Mouse (Mus musculus): ENCODE data around the gene Ugt1a9.

Gene Ugt1a9

DNA sequence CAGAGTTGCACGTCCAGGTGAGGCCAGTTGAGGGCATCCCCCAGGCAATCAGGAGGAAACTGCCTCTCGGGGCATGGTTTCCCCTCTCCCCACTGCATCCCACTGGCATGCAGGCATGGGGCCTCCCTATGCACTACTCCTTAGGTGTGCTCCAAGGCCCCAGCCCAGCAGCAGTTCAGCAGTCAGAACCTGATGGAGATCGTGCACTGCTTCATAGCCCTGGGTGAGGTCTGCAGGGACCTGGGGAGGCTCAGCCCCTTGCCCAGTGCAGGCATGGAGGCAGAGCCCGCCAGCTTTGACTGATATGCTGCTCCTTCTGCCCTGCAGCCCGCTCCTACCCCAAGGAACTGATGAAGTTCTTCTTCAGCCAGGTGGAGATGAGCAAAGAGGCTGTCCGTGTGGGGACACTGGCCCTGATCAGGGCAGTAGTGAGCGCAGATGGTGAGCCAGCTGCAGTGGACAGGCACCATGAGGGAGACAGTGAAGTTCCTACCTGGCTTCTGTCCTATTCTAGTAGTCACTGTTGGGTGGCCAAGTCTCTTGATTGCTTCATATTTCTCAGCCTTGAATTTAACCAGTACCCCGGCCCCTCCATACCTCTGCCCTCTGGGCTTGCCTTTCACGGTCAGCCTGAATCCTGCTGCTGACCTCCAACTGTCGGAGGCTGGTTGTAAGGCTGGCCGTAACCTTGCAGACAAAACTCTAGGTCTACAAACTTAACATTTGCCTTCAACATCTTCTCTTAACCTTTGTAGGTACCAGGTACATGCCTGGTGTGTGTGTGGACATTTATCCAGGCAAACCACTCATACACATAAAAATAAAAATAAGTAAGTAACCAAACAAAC is 164.7 kb downstream of the Ugt1a9 start:
- no peak for DNase-seq (ENCODE audit: low read depth, low spot score)

DNA sequence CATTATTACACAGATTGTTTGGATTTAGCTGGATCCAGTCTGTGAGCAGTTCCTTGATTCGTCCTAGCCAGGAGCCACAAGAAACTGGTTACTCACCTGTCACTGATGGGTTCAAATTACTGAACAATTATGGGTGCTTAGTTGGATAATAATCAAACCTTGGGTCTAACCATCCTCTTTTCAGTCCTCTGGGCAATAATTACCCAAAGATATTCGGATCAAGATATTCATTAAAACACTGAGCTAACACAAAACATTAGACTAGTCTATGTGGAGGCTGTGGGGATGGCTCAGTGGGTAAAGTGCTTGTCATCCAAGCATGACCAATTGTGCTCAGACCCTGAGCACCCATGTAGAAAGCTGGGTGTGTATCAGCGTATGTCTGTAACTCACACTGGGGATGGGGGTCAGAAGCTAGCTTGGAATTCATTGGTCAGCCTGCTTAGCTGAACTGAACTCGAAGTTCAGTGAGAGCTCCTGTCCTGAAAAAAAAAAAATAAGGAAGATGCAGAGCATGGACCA is 165.4 kb downstream of the Ugt1a9 start:
- DNase-seq (ENCODE audit: low read depth, low spot score) = no peak

DNA sequence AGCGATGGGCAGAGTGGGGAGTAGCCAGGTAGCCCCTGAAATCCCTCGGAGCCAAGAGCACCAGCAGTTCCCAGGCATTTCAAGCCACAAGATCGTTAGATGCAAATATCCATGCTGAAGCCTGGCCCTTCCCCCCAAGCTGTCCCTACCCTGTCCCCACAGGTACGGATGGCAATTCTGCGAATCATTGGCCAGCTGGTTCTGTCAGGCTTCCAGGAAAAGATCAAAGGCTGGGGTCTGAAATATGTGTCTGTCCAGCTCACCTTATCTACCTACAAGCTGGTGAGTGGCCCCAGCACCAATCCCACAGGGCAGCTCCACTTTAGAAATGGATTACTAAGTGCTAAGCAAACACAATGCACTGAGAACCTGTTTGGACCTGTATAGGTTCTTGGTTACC is 166.7 kb downstream of the Ugt1a9 start:
- DNase-seq (ENCODE audit: low read depth, low spot score) = no peak

DNA sequence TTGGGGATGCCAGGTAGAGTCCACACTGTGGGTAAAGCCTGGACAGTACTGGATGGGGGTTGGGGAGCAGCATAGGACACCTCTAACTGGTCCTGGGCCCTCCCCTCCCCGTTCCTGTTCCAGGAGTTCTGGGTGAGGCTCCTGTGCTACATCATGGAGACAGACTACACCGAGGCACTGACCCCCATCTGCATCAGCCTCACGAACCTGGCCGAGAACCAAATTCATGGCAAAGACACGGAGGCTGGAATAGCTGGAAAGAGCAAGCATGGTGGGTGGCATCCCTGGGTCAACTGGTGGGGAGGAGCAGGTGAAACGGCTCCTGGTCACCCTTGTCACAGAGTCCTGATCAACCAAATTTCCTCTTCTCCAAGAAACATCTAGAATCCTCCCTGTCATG is 168.2 kb downstream of the Ugt1a9 start:
- no peak for DNase-seq (ENCODE audit: low read depth, low spot score)

DNA sequence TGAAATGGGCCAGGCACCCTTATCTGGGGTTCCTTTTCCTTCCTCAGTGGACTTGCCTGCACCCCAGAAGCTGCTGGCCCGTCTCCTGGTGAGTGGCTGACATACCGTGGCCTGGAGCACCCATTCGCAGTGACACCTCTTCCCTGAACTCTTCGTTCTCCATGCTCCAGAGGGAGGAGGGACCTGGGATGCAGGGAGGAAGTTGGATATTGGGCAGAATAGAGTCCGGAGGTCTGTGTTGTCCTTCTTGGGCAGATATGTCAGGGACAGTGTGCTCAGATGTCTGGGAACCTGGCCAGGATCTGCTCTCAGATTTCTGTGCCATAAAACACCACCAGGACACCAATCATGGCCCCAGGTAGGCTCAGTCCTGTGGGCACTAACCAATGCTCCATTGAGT is 169.5 kb downstream of the Ugt1a9 start:
- no peak for DNase-seq (ENCODE audit: low read depth, low spot score)

DNA sequence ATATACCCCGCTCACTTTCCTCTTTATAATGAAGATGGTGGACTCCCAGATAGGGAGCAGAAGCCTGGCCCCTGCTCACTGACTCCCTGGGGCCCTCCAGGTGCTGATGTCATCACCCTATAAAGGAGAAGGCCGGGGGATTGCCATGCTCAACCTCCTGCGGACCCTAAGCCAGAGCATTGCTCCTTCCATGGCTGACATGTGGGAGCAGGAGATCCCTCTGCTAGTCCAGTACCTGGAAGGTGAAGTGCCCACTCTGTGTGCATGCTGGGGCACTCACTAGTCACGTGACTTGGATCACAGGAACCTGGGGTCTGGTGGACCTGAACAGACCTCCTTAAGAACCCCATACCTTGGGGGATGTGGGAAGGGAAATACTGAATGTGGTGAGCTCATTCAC is 170.0 kb downstream of the Ugt1a9 start:
- DNase-seq (ENCODE audit: low read depth, low spot score) = no peak

DNA sequence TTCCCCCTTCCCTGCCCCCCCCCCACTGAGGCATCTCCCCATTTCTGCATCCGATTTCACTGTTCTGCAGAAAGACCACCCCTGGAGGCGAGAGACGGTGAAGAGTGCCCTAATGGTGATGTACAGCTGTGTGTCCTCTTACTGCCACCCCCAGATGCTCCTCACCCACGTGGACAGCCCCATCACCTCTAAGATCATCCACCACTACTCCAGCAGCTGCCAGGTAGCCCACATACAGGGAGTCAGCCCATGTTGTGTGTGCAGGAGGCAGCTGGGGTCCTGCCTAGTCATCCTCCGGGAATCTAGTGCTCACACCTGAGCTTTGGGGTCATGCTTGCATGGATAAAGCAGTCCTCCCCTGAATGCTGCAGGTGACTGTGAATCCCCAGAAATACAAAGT is 173.3 kb downstream of the Ugt1a9 start:
- DNase-seq (ENCODE audit: low read depth, low spot score) = no peak

DNA sequence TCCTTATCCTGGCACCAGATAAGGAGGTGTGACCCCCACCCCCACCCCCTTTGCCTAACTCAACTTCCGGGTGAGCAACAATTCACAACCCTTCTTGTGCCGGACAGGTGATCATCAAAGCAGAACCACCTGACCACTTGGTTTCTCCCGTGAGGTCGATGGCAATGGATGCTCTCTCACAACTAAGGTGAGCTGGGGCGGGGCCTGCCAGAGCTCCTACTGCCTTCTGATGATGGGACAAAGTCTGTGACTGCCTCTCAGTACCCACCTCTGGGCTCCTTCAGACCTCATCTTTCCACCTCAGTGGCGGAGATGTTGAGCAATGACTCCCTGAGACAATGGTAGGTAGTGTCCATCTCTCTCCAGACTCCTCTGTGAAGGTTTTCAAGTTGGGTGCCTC is 175.3 kb downstream of the Ugt1a9 start:
- DNase-seq (ENCODE audit: low read depth, low spot score) = no peak

DNA sequence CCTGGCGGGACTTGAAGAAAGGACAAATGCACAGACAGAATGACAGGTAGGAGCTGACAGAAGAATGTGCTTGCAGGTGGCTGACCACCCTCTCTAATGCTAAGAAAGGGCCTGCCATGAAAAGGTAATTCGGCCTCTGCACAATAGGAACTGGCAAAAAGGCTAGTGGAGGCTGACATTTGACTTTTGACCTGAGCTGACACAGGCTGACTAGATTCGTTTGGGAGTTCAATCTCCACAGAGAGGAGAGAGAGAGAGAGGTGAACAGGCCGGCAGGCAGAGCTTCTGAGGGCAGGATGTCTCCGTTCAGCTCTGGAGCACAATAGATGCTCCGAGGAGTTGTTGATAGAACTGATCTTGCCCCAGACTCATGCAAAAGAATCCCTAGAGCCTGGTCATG is 175.8 kb downstream of the Ugt1a9 start:
- no peak for DNase-seq (ENCODE audit: low read depth, low spot score)

DNA sequence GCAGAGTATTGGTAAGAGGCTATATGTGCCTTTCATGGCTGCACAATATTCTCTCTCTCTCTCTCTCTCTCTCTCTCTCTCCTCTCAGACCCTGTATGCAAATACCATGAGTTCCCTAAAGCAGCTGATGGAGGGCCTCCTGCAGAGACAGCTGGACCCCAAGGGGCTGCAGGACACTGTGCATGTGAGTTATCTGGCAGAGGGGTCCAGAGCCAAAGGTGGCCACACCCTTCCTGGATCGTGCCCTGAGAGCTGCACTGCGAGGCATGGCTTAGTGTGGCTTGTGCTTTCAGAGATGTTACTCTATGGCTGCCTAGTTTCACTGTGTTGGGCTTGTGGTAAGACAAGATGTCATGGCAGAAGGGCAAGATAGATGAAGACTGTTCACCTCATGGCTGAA is 177.1 kb downstream of the Ugt1a9 start:
- no peak for DNase-seq (ENCODE audit: low read depth, low spot score)

DNA sequence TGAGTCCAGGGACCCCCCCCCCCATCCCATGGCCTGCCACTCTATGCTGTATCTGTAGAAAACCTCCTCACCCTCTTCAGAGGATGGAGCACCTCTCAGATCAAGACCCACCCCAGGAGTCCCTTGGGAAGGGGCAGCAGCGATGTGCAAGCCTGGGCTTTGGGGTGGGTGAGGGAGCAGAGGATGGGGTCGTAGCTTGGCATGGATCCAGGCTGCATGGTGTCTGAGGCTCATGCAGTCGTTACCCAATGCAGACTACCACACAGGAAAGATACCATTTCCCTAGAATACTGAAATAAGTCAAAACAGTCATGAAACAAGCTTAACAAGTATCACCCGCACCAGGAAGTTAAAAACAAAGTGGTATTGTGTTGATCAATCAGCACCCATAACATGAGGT is 178.1 kb downstream of the Ugt1a9 start:
- DNase-seq (ENCODE audit: low read depth, low spot score) = no peak

DNA sequence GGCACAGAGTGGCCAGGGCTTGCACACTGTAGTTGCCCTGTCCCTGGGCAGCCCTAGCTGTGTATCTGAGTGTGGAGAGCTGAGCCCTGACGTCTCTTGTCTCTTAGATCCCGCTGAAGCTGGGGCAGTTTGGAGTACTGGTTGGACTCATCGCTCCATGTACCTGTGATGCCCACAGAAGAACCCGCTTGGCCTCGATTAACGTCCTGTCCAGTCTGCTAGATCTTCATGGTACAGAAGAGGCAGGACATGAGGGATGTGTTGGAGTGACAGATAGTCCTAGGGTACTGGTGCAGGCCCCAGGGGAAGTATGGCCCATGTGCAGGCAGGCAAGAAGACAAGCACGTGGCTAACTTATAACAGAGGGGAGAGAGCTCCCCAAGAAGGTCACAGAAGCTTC is 179.0 kb downstream of the Ugt1a9 start:
- DNase-seq (ENCODE audit: low read depth, low spot score) = no peak

DNA sequence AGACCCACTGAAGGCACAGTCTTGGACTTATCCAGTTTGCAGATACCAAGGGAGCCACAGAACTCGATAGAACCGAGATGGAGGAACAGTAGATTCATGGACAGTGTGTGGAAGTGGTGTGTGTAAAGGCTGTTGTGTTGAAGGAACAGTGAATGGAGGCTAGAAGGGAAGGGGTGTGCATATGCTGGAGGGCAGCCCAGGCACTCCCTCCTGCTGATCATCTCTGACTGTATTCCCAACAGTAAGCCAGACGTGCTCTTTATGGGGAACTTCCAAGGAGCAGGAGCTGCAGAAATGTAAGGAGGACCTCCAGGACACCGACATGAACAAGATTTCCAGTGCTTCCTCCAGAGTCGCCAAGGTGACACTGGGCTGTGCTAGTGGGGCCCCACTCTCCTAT is 179.4 kb downstream of the Ugt1a9 start:
- DNase-seq (ENCODE audit: low read depth, low spot score) = no peak

DNA sequence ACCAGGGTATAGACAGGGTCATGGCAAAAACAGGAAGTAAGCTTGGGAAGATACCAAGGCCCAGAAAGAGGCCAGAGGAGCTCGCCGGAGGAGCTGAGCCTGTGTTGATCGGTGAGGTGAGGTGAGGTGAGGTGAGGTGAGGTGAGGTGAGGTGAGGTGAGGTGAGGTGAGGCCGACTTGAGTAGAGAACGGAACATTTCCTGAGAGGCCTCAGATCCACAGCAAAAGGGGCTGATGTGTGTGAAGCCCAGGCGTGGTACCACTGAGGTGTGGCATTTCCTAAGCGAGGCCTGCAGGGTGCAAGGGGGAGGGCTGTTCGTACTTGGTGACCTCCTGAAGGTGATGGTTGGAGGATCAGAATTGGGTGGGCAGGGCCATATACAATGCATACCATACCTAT is 182.5 kb downstream of the Ugt1a9 start:
- DNase-seq (ENCODE audit: low read depth, low spot score) = no peak

DNA sequence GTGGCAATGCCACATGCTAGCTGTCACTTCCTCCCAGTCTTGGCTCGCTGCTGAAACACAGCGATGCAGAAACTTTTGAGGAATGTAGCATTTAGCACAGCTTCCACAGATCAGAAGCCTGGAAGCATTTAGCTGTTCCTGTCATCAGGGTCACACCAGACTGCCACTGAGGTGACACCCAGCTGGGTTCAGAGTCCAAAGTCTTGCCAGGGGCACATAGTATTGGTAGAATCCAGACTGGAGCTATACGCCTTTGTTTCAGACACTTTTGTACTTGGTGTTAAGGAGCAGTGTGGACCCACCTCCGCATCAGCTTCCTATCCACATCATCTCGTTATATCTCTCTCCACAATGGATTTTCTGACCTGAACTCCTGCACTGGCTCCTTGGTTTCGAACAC is 182.9 kb downstream of the Ugt1a9 start:
- DNase-seq (ENCODE audit: low read depth, low spot score) = no peak

DNA sequence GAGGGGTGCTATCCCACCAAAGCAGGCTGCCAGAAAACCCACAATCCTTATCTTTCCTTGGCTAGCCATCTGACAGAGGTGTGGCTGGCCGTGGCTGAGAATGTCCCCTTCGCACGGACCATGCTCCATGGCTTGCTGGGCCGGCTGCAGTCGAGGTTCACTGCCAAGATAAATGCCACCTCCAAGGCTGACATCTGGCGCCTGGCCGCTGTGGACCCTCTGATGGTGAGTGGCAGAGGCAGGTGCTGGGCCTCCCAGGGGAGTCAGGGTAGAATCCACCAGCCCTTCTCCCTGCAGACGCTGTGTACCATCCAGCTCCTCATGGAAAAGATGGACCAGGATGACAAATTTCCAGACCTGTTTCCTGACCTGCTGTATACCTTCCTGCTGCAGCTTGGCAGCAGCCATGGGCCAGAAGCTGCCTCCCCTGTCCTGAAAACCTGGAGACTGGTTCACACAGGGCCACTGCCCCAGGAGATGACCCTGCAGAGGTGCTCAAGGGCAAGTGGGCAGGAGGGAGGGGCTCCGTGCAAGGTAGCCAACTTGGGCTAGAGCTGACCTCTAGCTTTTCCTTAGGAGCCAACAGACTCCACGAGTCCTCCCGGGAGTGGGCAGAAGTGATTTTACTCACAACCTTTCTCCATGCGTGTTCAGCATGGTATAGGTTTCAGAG is 184.3 kb downstream of the Ugt1a9 start:
- DNase-seq (ENCODE audit: low read depth, low spot score) = no peak

DNA sequence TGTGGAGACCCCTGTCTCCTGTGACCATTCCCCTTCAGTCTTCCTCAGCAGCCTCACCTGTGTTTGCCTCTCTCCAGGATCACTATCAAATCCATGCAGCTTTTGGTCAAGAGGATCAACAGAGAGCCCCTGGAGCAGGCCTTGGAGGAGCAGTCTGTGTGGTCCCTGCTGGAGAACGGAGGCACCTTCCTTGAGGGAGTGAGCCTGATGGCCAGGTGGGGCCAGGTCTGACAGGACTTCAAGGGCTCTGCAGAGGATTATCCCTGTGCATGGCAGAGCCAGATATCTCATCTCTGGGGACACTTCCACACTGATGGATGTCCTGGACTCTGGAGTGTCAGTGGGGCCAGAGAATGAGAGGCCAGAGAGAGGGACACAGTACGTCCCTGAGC is 184.9 kb downstream of the Ugt1a9 start:
- DNase-seq (ENCODE audit: low read depth, low spot score) = no peak

DNA sequence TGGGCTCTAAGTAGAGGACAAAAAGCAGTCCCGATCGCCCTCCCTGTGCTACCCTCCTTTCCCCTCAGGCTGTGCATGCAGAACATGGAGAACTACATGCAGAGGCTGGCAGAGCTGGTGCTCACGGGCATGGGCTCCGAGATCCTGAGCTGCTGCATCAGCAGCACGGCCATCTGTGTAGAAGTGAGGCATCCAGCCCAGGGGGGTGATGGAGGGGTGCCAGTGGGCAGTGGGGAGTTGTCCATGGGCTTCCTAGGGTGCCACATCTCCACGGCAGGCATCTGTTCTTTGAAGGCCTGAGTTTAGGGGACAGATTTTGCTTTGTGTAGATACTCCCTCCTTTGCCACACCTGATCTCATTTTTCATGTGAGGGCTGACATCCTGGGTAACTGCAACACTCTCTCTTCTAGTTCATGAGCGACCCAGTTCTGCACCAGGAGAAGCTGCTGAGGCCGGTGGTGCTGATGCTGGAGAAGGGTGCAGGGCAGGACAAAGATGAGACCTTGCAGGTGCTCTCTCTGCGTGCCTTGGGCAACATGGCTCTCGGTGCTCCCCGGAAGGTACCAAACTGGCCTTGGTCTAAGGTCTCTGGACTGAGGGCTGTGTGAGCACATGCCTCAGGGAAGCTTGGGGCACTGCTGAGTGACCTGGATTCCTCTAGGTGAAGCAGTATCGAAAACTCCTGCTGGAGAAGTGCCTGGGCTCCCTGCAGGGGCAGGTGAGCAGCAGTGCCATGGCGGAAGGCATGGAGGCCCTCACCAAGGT is 185.6 kb downstream of the Ugt1a9 start:
- DNase-seq (ENCODE audit: low read depth, low spot score) = no peak

DNA sequence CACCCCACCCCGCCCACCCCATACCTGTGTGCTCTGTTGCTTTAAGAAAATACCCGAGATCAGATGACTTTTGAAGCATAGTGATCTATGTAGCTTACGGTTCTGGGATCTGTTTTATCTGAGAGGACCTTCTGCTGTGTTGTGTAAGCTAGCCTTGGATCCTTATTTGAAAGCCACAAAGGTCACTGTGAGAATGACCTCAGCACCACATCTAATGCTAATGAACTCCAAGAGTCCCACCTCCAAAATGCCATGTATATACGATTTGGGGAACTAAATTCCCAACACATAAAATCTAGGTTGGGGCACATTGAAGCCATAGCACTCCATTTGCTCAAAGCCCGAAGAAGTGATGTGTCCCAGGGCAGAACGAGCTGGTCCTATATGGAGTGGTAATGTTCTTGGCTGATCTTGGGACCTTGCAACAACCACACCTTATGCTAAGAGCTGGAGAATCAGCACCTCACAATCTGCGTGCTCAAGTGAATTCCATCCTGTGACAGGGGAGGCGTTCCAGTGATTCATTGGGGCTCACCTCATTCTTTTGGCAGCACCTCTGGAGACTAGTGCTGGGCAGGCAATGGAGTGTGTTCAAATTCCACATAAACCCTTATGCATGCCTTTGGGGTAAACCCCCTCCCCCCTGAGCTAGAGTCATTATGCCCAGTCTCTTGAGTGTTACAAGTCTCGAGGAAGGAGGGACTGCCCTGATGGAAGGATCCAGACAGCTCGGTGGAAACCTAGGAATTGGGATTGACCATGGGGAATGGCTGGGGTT is 186.5 kb downstream of the Ugt1a9 start:
- DNase-seq (ENCODE audit: low read depth, low spot score) = no peak

DNA sequence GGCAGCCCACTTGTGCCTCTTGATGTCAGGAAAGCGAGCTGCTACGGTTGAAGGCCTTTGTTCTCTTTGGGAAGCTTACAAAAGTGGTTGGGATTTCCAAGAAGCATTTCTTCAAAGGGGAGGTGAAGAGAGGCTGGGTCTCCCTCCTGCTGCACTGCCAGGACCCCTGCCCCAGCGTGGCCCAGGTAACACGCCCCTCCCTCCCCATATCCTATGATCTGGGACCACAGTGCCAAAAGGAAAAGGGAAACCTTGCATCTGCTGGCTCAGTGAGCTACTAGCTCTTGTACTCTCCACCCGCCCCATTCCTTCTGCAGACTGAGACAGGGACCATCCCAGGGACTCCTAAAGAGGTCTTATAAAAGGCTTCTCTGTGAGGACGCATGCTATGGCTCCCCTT is 187.1 kb downstream of the Ugt1a9 start:
- no peak for DNase-seq (ENCODE audit: low read depth, low spot score)

DNA sequence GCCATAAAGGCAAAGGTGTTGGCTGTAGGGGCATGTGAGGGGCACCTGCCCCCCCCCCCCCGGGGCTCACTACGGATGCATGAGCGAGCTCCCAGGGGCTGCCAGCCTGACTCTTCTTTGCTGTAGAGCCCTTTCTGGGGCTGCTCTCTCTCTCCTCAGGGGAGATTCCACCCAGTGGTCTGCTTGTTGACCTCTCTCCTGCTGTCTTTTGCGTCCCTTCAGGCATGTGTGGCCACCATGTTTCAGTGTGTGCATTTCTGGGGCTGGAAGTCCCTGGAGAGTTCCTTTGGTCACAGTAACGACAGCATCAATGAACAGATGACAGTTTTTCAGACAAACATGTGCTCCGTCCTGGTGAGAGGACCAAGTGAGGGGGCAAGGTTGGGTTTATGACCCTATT is 187.8 kb downstream of the Ugt1a9 start:
- no peak for DNase-seq (ENCODE audit: low read depth, low spot score)

Data from telencephalon, adult 2 months (tissue).